Mouse (Mus musculus) ES-Bruce4 (cell line): ENCODE data around the gene Ipo11.

Experiments
- CTCF ChIP-seq: IDR thresholded peaks from one replicate; pipeline ENCODE4 v1.8.1; 2011; ENCODE audit warnings: low read depth, low read length
- POLR2A ChIP-seq: IDR thresholded peaks from one replicate; pipeline ENCODE4 v1.8.1; 2011; ENCODE audit warnings: low read length; ENCODE audit not compliant: insufficient read depth

- no peak for TF ChIP-seq CTCF
- no peak for TF ChIP-seq POLR2A
Observed at GRCm38 (mm10) chr13:106823875-106824191, 112.9 kb downstream of the Ipo11 start.
